Mouse (Mus musculus) thymus, postnatal 25 days (tissue): Measurements from ENCODE around the gene Akip1.
A peak's percentile ranks its signal among the peaks of the same experiment; 100 is the strongest.

Experiments used
- DNase-seq: peaks from one replicate; pipeline ENCODE4 v3.0.0; 2022

The Akip1 gene

GRCm38 (mm10) chr7:109703190-109704015 lies at the start of gene Akip1, which contains the start of gene St5:
TSS of gene Akip1 (plus strand) at chr7:109703690.
TSS of gene St5 (minus strand) at chr7:109703605.
- peak; percentile 98 for DNase-seq

GRCm38 (mm10) chr7:109654871-109655270 lies 48.6 kb upstream of the Akip1 start:
- no peak for DNase-seq

GRCm38 (mm10) chr7:109657884-109658283 lies 45.6 kb upstream of the Akip1 start:
- no peak for DNase-seq

- DNase-seq, result no peak
Measured at GRCm38 (mm10) chr7:109659278-109659677, 44.2 kb upstream of the Akip1 start.

GRCm38 (mm10) chr7:109662626-109663025 lies 40.9 kb upstream of the Akip1 start:
- DNase-seq, result no peak

GRCm38 (mm10) chr7:109666664-109667063 lies 36.8 kb upstream of the Akip1 start:
- no peak for DNase-seq

GRCm38 (mm10) chr7:109669426-109670170 lies 33.9 kb upstream of the Akip1 start:
- DNase-seq, result no peak

- DNase-seq, result peak; percentile 11
Measured at GRCm38 (mm10) chr7:109671581-109672471, 31.7 kb upstream of the Akip1 start.

- no peak for DNase-seq
Measured at GRCm38 (mm10) chr7:109674944-109675628, 28.4 kb upstream of the Akip1 start.

- no peak for DNase-seq
Measured at GRCm38 (mm10) chr7:109680284-109680683, 23.2 kb upstream of the Akip1 start.

GRCm38 (mm10) chr7:109680879-109681278 lies 22.6 kb upstream of the Akip1 start:
- no peak for DNase-seq

GRCm38 (mm10) chr7:109686585-109687128 lies 16.8 kb upstream of the Akip1 start:
- DNase-seq, result no peak

- DNase-seq, result no peak
Measured at GRCm38 (mm10) chr7:109690101-109690500, 13.4 kb upstream of the Akip1 start.

- DNase-seq, result no peak
Measured at GRCm38 (mm10) chr7:109690961-109691360, 12.5 kb upstream of the Akip1 start.

- DNase-seq, result no peak
Measured at GRCm38 (mm10) chr7:109694576-109695338, 8.7 kb upstream of the Akip1 start.

- no peak for DNase-seq
Measured at GRCm38 (mm10) chr7:109695339-109695726, 8.2 kb upstream of the Akip1 start.

GRCm38 (mm10) chr7:109700213-109700612 lies 3.3 kb upstream of the Akip1 start:
- no peak for DNase-seq

GRCm38 (mm10) chr7:109702721-109703120 lies 769 bp upstream of the Akip1 start:
- DNase-seq, result no peak

GRCm38 (mm10) chr7:109704016-109704377 lies 507 bp downstream of the Akip1 start:
- no peak for DNase-seq

GRCm38 (mm10) chr7:109704461-109704860 lies 971 bp downstream of the Akip1 start:
- DNase-seq, result no peak
